Mouse (Mus musculus) liver, embryonic 14.5 days (tissue): ENCODE measurements around the gene Suds3.

Experiments
- CTCF ChIP-seq: IDR thresholded peaks from 2 replicates; pipeline ENCODE4 v1.5.1; 2016; ENCODE audit warnings: antibody characterized with exemption, low read depth, control low read depth
- EP300 ChIP-seq: IDR thresholded peaks from 2 replicates; pipeline ENCODE4 v1.6.1; 2016; ENCODE audit warnings: antibody characterized with exemption, low read depth

DNA sequence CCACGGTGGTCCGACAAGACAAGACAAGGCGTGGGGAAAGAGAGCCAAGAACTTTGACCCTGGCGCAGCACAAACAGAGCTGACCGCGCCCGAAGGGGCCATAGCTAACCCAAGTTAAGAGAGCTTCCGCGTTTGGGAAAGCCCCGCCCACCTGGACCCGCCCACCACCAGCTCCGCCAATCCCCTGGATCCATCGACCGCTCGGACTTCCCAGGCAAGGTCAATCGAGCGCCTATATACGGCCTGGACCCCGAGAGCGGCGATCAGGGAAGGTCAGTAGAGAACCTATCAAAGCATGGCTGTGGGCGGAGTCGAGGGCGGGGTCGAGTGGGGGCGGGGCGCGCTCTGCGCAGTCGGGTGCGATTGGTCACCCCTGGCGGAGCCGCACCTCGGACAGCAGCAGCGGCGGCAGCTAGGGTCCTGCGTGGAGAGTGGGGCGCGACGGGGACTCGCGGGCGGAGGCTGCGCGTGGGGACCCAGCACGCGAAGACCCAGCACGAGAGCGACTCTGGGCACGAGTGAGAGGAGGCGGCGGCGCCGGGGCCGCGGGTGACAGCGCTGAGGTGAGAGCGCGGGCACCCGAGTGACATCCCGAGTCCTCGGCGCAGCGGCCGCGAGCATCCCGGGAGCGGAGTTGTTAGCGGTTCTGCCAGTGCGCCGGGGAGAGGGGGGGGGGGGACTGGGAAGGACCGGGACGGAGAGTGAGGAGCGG, 4.0 kb upstream of the Suds3 start, which contains the start of gene Taok3:
- TF ChIP-seq CTCF (no peak), EP300 (0 out of 2 replicates have a peak, but pooled peaks have one; percentile 16)
